Mouse (Mus musculus) 3134 (cell line): ENCODE data around the gene Sult2b1.

ENCODE experiments used
- DNase-seq: peaks from one replicate; pipeline ENCODE4 v3.0.0-alpha.2; 2011; ENCODE audit warnings: low spot score; ENCODE audit not compliant: insufficient read length; ENCODE audit errors: extremely low read depth

The Sult2b1 gene

DNA sequence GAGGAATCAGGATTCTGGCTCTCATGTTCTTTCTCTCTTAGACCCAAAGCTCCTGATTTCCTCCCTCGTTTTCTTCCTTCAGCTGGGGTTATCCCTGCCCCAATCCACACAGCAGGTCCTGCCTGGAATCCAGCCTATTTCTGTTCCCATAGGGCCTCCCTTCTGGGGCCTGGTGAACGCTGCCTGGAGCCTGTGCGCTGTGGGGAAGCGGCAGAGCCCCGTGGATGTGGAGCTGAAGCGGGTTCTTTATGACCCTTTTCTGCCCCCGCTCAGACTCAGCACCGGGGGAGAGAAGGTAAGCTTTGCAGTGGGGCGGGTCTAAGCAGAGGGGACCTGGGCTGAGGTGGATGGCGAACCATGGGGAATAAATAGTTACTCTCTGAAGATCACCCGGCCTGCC, 83.4 kb downstream of the Sult2b1 start:
- DNase-seq = peak; percentile 71

DNA sequence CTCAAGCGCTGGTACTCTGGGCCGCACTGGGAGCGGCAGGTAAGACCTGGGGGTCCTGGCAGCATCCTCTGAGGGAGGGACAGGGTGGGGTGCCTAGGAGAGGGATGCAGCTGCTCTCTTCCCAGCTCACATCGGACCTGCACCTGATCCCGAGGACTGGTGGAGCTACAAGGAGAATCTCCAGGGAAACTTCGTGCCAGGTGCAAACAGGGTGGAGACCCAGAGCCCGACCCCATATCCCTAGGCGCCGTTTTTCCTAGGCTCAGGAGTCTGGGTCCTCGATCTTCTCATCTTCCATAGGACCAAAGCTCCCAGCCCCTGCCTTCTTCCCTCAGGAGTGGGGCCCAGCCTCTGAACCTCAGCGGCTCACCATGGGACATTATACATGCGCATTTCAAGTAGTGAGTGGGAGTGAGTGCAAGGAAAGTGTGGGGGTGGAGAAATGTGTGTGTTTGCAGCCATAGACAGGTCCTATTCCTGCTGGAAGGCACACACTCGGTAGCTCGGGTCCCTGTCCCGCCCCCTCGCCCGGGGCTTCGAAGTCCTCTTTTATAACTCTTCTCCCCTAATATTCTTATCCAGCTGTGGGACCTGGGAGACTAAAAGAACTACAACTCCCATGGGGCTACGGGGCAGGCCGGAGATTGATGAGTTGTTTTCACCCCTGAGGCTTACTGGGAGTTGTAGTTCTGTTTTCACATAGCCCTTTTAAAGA, 84.0 kb downstream of the Sult2b1 start:
- peak; percentile 64 for DNase-seq

DNA sequence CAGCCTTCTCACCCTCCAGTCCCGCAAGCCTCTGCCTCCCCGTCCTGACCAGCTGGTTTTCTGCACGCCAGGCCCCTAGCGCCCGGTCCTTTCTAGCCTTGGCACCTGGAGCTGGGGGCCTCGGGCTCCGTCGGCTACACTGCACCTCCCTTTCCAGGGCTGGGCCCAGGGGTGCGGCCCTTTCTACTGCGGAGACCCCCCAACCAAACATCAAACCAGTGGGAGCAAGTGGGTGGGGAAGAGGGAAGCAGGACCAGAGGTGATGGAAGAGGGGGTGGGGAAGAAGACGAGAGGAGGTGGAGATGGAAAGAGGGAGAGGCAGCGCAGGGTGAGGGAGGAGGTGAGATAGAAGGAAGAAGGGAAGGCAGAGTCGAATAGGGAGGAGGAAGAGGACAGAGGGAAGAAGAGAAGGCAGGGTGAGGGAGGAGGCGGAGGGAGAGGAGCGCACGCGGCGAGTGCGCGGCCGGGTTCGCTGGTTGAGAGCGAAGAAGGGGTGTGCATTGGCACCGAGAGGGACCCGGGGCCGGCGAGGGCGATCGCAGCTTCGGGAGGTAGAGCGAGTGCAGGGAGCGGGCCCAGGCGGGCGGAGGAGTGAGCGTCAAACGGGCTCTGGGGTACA, 84.8 kb downstream of the Sult2b1 start, which contains the start of gene Car11:
Gene Car11, plus strand, starts transcription at position 321 of the 619 bp plus-strand sequence.
- no peak for DNase-seq

DNA sequence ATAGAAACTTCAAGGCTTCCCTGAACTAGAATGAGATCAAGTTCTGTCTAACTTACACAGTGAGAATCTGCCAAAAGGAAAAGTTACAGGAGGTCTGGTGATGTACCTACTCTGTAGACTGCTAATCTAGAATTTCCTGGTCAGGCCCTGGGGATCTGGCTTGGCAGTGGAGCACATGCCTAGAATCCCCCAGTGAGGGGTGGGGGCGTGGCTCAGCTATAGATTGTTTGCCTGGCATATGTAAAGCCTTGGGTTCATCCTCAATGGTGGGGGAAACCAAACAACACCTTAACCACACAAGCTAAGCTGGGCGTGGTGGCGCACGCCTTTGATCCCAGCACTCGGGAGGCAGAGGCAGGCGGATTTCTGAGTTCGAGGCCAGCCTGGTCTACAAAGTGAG, 86.6 kb downstream of the Sult2b1 start:
- no peak for DNase-seq

- no peak for DNase-seq
These were observed 89.4 kb downstream of the Sult2b1 start for GRCm38 (mm10) chr7:45695098-45695497.

GRCm38 (mm10) chr7:45693921-45694591, 90.4 kb downstream of the Sult2b1 start, which contains the start of gene Sec1:
Sec1 (minus strand) TSS chr7:45694402.
- no peak for DNase-seq

DNA sequence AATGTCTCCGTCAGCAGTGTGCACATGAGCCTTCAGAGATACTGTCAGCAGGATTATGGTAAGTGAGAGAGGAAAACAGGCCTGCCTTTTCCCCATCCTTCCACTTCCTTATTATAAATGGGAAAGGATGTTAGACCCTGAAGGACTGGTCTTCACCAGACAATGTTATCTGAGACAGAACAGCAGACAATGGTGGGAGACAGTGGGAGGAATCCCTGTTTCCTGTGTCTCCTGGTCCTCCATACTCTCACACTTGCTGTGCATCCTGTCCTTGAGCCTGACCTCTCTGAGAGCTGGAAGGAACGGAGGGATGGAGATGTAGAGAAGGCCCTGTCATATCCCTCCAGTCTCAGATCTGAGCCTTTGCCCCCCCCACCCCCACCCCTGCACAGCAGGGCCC, 92.1 kb downstream of the Sult2b1 start:
- no peak for DNase-seq

DNA sequence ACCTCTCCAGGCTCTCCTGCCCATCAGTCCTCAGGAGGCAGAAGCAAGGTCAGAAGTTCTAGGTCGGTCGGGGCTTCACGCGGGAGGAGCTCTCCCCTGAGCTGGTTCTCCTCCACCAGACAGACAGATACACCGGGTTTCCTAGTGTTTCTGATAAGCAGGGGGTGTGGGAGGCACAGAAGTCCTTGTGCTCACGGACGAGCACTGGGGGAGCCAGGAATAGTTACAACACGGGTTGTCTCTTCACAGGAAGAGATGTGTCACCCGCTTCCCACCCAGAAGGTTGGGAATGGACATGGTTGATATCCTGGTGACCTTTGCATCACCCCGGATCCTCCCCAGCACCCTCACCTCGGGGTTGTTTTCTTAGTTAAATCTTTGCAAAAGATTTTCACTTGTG, 94.7 kb downstream of the Sult2b1 start:
- no peak for DNase-seq

DNA sequence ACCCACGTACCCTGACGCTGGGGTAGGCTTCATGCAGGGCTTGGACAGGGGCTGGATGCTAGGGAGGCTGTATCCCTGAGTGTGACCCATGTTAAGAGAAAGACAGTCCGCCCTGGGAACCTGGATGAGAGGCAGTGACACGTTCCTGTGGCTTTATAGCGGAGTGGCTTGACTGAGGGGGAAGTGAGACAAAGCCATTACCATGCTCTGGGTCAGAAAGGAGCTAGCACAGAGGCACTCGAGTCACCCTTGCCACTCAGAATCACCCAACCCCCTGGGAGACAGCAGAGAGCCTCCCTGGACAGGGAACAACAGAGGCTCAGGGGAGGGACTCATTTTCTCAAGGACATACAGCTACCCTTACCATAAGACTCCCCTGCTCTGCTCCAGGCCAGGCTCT, 95.4 kb downstream of the Sult2b1 start:
- DNase-seq = no peak

GRCm38 (mm10) chr7:45686841-45687240, 97.6 kb downstream of the Sult2b1 start:
- no peak for DNase-seq

DNA sequence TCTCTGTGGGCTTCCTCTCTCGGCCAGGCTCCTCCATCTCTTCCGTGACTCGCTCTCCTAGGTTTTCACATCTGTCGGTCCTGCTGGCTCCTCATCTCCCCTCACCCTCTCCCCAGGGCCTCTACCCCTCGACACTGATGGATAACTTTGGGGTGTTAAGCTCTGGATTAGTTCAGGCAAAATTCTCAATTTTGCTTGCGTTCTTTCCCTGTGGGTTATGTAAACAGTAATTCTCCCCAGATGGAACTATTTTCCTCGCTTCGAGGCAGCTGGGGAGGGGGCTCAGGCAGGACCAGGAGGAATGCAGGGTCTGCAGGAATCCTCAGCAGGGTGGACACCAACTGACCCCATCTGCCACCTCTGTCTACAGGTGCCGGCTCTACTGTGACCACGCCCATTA, 98.7 kb downstream of the Sult2b1 start:
- DNase-seq = no peak

GRCm38 (mm10) chr7:45683396-45684050, 100.9 kb downstream of the Sult2b1 start, which contains the start of gene Ntn5:
Ntn5 (plus strand) TSS chr7:45684022.
- no peak for DNase-seq

DNA sequence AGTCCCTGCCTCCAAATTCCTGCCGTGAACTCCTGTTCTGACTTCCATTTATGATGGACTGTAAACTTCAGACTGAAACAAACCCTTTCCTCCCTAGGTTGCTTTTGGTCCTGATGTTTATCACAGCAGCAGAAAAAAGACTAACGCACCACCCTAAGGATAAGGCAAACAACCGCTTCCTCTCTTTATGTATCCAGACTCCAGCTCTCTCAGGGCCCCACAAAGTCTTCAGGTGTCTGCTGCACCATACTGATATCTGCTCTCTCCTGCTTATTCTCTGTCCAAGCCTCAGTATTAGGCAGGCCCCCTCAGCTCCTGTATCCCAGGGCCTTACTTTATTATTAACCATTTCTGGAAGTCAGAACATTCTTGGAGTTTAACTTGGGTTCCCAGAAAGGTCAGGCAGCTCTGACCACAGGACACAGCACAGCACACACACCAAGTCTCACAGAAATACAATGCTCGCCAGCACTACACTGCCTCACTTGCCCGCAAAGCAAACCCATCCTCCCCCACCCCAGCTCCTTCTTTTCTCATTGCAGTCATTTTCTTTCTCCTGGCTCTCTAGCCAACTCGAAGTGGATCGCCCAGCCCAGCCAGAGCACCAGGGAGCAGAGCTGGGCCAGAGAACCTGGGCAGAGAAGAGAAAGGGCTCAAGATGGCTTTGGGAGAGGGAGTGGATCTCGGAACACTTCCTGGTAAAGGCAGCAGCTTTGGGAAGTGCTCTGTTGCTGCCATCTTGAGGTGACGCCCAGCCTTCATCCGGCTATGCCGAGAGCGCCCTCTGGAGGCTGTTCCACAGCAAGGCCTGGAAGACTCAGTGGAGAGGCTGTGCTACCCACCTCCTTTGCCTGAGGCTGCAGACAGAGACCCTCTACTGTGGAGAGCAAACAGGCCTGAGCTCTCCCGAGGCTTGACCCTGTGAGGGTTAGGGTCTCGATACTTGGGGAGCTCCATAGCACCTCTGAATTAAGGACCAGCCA, 102.0 kb downstream of the Sult2b1 start:
- DNase-seq = peak; percentile 69

GRCm38 (mm10) chr7:45681046-45681736, 103.3 kb downstream of the Sult2b1 start:
- no peak for DNase-seq
